Mouse (Mus musculus): Measurements from ENCODE around the gene Nxpe4.

- no peak for TF ChIP-seq CTCF (IDR thresholded peaks at IDR 0.05; ENCODE audit: borderline replicate concordance, control insufficient read depth, extremely low read depth, insufficient read depth, low read length, poor library complexity)
- no peak for TF ChIP-seq POLR2A (IDR thresholded peaks at IDR 0.05; ENCODE audit: control insufficient read depth, extremely low read depth, insufficient read depth, low read length, poor library complexity)
Observed at GRCm38 (mm10) chr9:48238153-48238755, 76.4 kb downstream of the Nxpe4 start.

All from thymus, adult 2 months (tissue).